Mouse (Mus musculus): Measurements from ENCODE around the gene Gm5485. TPM values are rescaled to one million over a fixed set of nuclear protein-coding genes. Genes with fewer than 3 reads are reported as not detected.

Gm5485 gene
- polyA plus RNA-seq, 1 experiment from 2014 or later, result not detected

DNA sequence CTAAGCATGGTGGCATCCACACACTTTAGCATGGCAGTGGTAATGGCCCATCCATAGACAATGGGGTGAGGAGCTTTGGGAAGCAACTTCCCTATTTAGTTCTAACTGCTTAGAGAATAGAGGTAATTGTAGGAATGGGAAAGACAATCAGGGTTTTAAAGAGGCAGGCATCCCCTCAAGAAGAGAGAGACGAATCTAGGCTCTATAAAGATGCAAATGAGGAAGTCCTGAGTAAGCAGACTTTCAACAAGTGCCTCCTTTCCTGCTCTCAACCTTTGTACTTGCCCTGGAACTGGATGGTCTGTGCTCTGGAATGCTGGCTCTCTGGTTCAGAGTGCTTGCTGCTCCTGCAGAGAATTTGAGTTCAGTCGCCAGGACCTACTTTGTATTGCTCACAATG, 10.3 kb upstream of the Gm5485 start:
- Histone ChIP-seq H3K4me3 (replicated peaks; ENCODE audit: low read depth, low read length) (no peak overlapping the region), H3K36me3 (ENCODE audit: control insufficient read depth, insufficient read depth, low read length) (no peaks in the 10 kb centered on the region), H3K9ac (replicated peaks; ENCODE audit: low read length) (no peak overlapping the region), H3K27ac (replicated peaks; ENCODE audit: low read depth, low read length) (no peak overlapping the region), H3K4me2 (ENCODE audit: low read length) (no peak overlapping the region), H3K9me3 (ENCODE audit: control insufficient read depth, low read length) (no peaks in the 10 kb centered on the region), H3K27me3 (ENCODE audit: control insufficient read depth, insufficient read depth, low read length) (no peaks in the 10 kb centered on the region), H3K4me1 (ENCODE audit: control insufficient read depth, insufficient read depth, low read length) (no peaks in the 10 kb centered on the region)
- 33% methylated on average over 2 of the region's 2 CpGs for WGBS
- ATAC-seq (ENCODE audit: low FRiP score, low TSS enrichment), result no peak
- DNase-seq, result no peak

DNA sequence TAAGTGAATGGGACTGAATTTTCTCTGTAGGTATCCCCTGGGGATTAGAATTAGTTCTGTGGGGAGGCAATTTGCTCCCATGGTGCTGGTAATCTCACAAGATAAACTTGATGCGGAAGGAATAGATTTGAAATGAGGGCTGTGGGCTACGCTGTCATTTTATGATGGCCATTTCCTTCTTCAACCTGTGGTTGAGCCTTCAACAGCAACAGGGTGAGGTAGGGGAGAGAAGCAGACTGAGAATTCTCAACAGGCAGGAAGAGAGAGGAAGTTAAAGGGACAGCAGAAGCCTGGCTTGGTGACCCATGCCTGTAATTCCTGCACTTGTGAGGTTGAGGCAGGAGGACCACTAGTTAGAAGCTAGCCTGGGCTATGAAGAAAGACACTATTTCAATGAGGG, 6.8 kb upstream of the Gm5485 start:
- Histone ChIP-seq H3K27me3 (ENCODE audit: control insufficient read depth, insufficient read depth, low read length) (no peaks in the 10 kb centered on the region), H3K4me1 (ENCODE audit: control insufficient read depth, insufficient read depth, low read length) (no peaks in the 10 kb centered on the region), H3K27ac (replicated peaks; ENCODE audit: low read depth, low read length) (no peak overlapping the region), H3K36me3 (ENCODE audit: control insufficient read depth, insufficient read depth, low read length) (no peaks in the 10 kb centered on the region), H3K4me3 (replicated peaks; ENCODE audit: low read depth, low read length) (no peak overlapping the region), H3K4me2 (ENCODE audit: low read length) (no peak overlapping the region), H3K9ac (replicated peaks; ENCODE audit: low read length) (no peak overlapping the region), H3K9me3 (ENCODE audit: control insufficient read depth, low read length) (no peaks in the 10 kb centered on the region)
- DNase-seq (no peak), ATAC-seq (ENCODE audit: low FRiP score, low TSS enrichment) (no peak)
- WGBS, result 79% methylated on average over 2 of the region's 2 CpGs

DNA sequence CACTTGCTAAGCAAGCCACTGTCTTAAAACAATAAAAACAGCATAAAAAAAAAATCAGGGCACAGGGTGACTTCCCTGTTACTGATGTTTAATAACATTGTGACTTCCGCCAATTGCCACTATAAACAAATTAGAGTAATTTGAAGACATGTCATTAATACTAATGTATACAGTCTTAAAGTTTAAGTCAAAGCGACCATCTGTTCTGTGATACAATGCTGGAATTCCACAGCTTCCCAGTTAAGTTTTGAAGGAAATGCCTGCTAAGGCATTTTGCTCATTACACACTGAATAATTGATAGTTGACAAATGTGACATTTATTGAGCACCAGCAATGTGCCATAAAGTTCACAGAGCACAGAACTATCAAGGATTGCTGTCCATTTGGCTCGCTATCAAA, 6.3 kb upstream of the Gm5485 start:
- no peak overlapping the region for H3K9ac ChIP-seq (replicated peaks; ENCODE audit: low read length)
- H3K4me3 ChIP-seq (replicated peaks; ENCODE audit: low read depth, low read length), result no peak overlapping the region
- ATAC-seq (ENCODE audit: low FRiP score, low TSS enrichment) (no peak), DNase-seq (no peak)
- no peaks in the 10 kb centered on the region for H3K9me3 ChIP-seq (ENCODE audit: control insufficient read depth, low read length)
- H3K4me1 ChIP-seq (ENCODE audit: control insufficient read depth, insufficient read depth, low read length), result no peaks in the 10 kb centered on the region
- no peaks in the 10 kb centered on the region for H3K27me3 ChIP-seq (ENCODE audit: control insufficient read depth, insufficient read depth, low read length)
- no peak overlapping the region for H3K4me2 ChIP-seq (ENCODE audit: low read length)
- no peak overlapping the region for H3K27ac ChIP-seq (replicated peaks; ENCODE audit: low read depth, low read length)
- 92% methylated on average over 3 of the region's 3 CpGs for WGBS
- H3K36me3 ChIP-seq (ENCODE audit: control insufficient read depth, insufficient read depth, low read length), result no peaks in the 10 kb centered on the region

DNA sequence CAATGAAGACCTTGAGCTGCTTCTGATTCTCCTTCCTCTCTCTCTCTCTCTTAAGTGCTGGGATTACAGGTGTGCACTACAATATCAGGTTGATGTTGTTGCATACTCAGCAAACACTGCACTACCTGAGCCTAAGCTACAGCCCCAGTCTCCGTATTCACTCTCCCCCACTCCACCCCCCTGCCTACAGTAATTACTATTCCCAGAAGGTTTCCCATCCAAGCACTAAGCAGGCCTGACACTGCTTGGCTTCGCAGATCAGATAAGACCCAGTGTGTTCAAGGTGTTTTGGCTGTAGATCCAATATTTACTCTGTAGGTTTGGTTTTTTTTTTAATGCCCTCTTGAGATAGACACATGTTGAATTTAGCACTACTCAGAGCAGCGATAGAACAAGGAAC, 2.1 kb downstream of the Gm5485 start:
- Histone ChIP-seq H3K9ac (replicated peaks; ENCODE audit: low read length) (no peak overlapping the region), H3K27ac (replicated peaks; ENCODE audit: low read depth, low read length) (no peak overlapping the region), H3K4me3 (replicated peaks; ENCODE audit: low read depth, low read length) (no peak overlapping the region), H3K4me1 (ENCODE audit: control insufficient read depth, insufficient read depth, low read length) (no peaks in the 10 kb centered on the region), H3K36me3 (ENCODE audit: control insufficient read depth, insufficient read depth, low read length) (no peaks in the 10 kb centered on the region), H3K9me3 (ENCODE audit: control insufficient read depth, low read length) (no peaks in the 10 kb centered on the region), H3K27me3 (ENCODE audit: control insufficient read depth, insufficient read depth, low read length) (no peaks in the 10 kb centered on the region), H3K4me2 (ENCODE audit: low read length) (no peak overlapping the region)
- ATAC-seq (ENCODE audit: low FRiP score, low TSS enrichment) (no peak), DNase-seq (no peak)
- 77% methylated on average over 3 of the region's 3 CpGs for WGBS

DNA sequence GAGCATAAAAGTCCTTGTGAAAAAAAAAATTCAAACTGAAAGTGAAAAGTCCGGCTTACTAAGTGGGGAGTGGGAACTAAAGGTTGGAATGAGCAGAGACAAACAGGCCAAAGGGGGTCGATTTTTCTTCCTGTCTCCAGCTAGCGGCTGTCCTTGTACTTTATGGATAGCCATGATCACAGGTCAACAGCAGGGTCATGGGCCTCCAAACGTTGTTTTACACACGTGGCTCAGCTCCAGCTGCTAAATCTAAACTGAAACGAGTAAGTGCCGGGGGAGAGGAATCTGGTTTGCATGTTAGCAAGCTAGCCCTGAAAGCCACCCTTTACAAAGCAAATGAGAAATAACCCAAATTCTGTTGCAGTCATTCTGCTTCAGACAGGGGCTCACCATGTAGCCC, 2.6 kb downstream of the Gm5485 start:
- Histone ChIP-seq H3K9ac (replicated peaks; ENCODE audit: low read length) (no peak overlapping the region), H3K9me3 (ENCODE audit: control insufficient read depth, low read length) (no peaks in the 10 kb centered on the region), H3K27me3 (ENCODE audit: control insufficient read depth, insufficient read depth, low read length) (no peaks in the 10 kb centered on the region), H3K36me3 (ENCODE audit: control insufficient read depth, insufficient read depth, low read length) (no peaks in the 10 kb centered on the region), H3K27ac (replicated peaks; ENCODE audit: low read depth, low read length) (no peak overlapping the region), H3K4me2 (ENCODE audit: low read length) (no peak overlapping the region), H3K4me1 (ENCODE audit: control insufficient read depth, insufficient read depth, low read length) (no peaks in the 10 kb centered on the region), H3K4me3 (replicated peaks; ENCODE audit: low read depth, low read length) (no peak overlapping the region)
- no peak for DNase-seq
- no peak for ATAC-seq (ENCODE audit: low FRiP score, low TSS enrichment)
- WGBS, result 81% methylated on average over 7 of the region's 7 CpGs

DNA sequence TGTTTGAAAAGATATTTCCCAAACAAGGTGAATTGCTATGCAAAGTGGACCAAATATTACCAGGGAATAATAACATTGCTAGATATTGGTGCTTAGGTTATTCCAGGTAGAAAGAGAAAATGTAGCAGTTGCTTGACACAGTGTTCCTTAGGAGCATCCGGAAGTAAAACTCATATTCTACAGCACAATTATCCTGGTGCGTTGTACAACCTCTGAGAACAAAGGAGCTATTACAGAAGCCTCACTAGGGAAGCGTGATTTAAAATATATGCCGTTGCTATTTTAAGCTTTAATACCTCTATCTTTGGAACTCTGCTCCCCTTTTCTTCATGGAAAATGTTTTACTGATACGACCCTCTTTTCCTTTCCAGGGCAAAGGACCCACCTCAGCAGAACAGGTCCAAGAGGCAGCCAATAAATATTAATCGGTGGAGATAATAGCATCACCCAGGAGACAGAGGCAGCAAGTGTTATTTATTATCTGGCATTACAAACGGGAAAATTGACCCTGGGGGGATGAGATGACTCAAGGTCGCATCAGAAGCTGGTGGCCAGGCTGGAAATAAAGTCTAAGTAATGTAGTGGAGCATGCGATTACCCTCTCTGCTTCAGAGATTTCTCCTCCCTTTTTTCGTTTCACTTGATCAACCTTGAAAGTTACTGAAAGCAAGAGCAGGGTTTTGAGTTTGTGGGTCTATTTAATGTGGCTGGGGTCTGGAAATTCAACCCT, 6.4 kb downstream of the Gm5485 start:
- H3K4me1 ChIP-seq (ENCODE audit: control insufficient read depth, insufficient read depth, low read length), result no peaks in the 10 kb centered on the region
- H3K27ac ChIP-seq (replicated peaks; ENCODE audit: low read depth, low read length), result no peak overlapping the region
- no peaks in the 10 kb centered on the region for H3K27me3 ChIP-seq (ENCODE audit: control insufficient read depth, insufficient read depth, low read length)
- no peak overlapping the region for H3K9ac ChIP-seq (replicated peaks; ENCODE audit: low read length)
- DNase-seq (peak; percentile 22), ATAC-seq (ENCODE audit: low FRiP score, low TSS enrichment) (no peak)
- H3K4me2 ChIP-seq (ENCODE audit: low read length), result no peak overlapping the region
- no peak overlapping the region for H3K4me3 ChIP-seq (replicated peaks; ENCODE audit: low read depth, low read length)
- 31% methylated on average over 10 of the region's 10 CpGs for WGBS
- H3K9me3 ChIP-seq (ENCODE audit: control insufficient read depth, low read length), result no peaks in the 10 kb centered on the region
- H3K36me3 ChIP-seq (ENCODE audit: control insufficient read depth, insufficient read depth, low read length), result no peaks in the 10 kb centered on the region

DNA sequence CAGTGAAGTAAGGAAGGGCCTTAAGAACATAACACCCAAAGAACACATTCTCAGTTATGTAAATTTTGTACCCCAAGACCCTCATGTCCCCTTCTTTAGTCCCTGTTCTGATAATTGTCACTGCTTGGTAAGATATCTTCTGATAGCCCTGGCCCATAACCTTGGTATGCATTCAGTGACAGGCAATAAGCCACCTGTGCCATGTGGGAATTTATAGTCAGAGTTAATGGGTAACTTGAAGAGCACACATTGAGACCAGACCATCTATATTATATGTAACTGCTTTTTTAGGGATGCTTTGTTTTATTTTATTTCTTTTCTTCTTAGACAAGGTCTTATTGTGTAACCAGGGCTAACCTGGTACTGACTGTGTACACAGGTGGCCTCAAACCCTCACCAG, 8.2 kb downstream of the Gm5485 start:
- H3K9me3 ChIP-seq (ENCODE audit: control insufficient read depth, low read length), result no peaks in the 10 kb centered on the region
- no peak overlapping the region for H3K27ac ChIP-seq (replicated peaks; ENCODE audit: low read depth, low read length)
- H3K9ac ChIP-seq (replicated peaks; ENCODE audit: low read length), result no peak overlapping the region
- no peaks in the 10 kb centered on the region for H3K27me3 ChIP-seq (ENCODE audit: control insufficient read depth, insufficient read depth, low read length)
- no peaks in the 10 kb centered on the region for H3K4me1 ChIP-seq (ENCODE audit: control insufficient read depth, insufficient read depth, low read length)
- no peak for ATAC-seq (ENCODE audit: low FRiP score, low TSS enrichment)
- H3K4me2 ChIP-seq (ENCODE audit: low read length), result no peak overlapping the region
- no peak for DNase-seq
- H3K4me3 ChIP-seq (replicated peaks; ENCODE audit: low read depth, low read length), result no peak overlapping the region
- H3K36me3 ChIP-seq (ENCODE audit: control insufficient read depth, insufficient read depth, low read length), result no peaks in the 10 kb centered on the region

DNA sequence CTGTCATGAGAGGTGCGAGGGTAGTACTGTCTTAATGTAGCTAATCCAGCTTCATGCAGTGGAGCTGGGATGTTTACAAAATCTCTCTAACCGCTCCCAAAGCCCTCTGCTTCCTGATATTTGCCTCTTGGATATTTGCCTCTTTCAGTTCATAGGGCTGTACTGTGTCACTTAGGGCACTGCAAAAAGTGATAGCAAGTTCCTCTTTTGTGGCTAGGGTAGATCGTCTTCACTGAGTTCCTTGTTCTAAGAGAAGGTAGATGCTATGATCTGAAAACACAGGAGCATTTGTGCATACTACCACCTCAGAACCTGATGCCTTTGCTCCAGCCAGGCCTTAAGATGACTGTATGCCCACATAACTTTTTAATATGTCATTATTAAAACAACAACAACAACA, 8.8 kb downstream of the Gm5485 start:
- Histone ChIP-seq H3K27me3 (ENCODE audit: control insufficient read depth, insufficient read depth, low read length) (no peaks in the 10 kb centered on the region), H3K4me3 (replicated peaks; ENCODE audit: low read depth, low read length) (no peak overlapping the region), H3K4me1 (ENCODE audit: control insufficient read depth, insufficient read depth, low read length) (no peaks in the 10 kb centered on the region), H3K36me3 (ENCODE audit: control insufficient read depth, insufficient read depth, low read length) (no peaks in the 10 kb centered on the region), H3K27ac (replicated peaks; ENCODE audit: low read depth, low read length) (no peak overlapping the region), H3K4me2 (ENCODE audit: low read length) (no peak overlapping the region), H3K9ac (replicated peaks; ENCODE audit: low read length) (no peak overlapping the region), H3K9me3 (ENCODE audit: control insufficient read depth, low read length) (no peaks in the 10 kb centered on the region)
- no peak for ATAC-seq (ENCODE audit: low FRiP score, low TSS enrichment)
- no peak for DNase-seq
- WGBS, result 92% methylated on average over 3 of the region's 3 CpGs

DNA sequence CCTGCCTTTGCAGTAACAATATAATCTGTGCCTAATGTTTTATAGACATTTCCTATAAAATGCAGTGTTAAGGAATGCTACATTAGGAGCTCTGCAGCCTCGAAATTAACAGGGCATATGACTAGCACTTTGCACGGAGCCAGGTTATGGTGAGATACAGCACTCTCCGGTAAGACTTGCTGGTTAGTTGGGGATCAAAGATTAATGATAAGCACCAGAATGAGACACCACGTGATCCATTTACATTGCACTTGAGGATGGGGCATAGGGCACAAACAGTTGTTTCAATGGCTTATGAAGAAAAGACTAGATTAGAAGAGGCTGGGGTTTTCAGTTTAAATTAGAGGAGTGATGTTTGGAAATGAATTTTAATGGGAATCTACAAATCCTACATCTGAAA, 9.3 kb downstream of the Gm5485 start:
- Histone ChIP-seq H3K9me3 (ENCODE audit: control insufficient read depth, low read length) (no peaks in the 10 kb centered on the region), H3K9ac (replicated peaks; ENCODE audit: low read length) (no peak overlapping the region), H3K27ac (replicated peaks; ENCODE audit: low read depth, low read length) (no peak overlapping the region), H3K4me1 (ENCODE audit: control insufficient read depth, insufficient read depth, low read length) (no peaks in the 10 kb centered on the region), H3K36me3 (ENCODE audit: control insufficient read depth, insufficient read depth, low read length) (no peaks in the 10 kb centered on the region), H3K4me2 (ENCODE audit: low read length) (no peak overlapping the region), H3K4me3 (replicated peaks; ENCODE audit: low read depth, low read length) (no peak overlapping the region), H3K27me3 (ENCODE audit: control insufficient read depth, insufficient read depth, low read length) (no peaks in the 10 kb centered on the region)
- DNase-seq (no peak), ATAC-seq (ENCODE audit: low FRiP score, low TSS enrichment) (no peak)
- WGBS, result 80% methylated on average over 4 of the region's 4 CpGs
